Mouse (Mus musculus): ENCODE measurements around the gene Acsf2. TPM values are rescaled to one million over a fixed set of nuclear protein-coding genes. Genes with fewer than 3 reads are reported as not detected.

Acsf2 gene
- total and polyA plus RNA-seq, 3 experiments = 2.8 to 13.1 TPM; not detected in 1

DNA sequence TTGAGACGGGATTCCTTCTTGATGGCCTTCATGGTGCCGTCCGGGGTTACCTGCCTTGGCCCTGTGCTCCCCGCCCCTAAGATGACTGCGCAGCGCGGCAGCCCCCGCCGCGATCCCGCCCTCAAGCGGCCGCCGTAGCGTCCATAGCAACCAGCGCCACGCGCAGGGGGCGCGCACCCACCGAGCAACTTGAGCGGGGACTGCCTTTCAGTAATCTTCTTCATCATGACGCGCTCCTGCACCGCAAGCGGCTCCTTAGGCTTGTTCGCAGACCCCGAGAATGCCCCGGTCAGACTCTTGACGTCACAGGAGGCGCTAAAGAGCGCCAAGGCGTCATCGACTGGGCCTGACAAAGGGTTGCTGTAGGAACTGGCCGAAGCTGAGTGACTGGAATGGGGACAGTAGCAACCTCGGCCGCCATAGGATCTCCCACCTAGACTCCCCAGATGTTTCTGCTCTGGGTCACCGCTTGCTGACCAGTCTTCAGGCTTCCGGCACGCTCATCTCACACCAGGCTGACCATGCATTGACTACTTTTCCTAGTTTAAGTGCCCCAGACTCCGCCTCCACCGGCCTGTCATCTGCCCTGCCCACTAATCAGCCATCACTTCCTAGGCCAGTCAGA lies 80.3 kb downstream of the Acsf2 start, which contains the start of gene Mycbpap (continued):
- TF ChIP-seq RCOR1 (IDR thresholded peaks at IDR 0.05; ENCODE audit: low read depth, low read length) (no peak), SIN3A (IDR thresholded peaks at IDR 0.05; ENCODE audit: low read length) (no peak)

DNA sequence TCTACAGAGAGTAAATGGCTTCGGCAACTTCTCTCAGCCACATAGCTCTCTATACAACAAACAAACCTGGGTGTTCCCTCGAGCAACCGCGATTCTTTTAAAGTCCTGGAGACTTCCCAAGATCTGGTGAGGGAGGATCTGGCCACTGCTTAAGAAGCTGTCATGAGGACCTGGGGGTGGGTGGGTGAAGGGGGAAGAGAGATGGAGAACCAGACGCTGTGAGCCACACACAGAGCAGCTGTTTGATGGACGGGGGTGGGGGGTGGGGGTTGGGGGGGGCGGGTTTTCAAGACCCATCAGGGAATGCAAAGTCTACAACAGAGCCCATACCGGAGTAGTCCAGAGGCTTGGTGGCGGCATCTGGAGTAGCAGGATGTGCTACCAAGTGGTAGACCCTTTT lies 88.2 kb downstream of the Acsf2 start:
- Histone ChIP-seq H3K36me3 (ENCODE audit: control insufficient read depth in 1 of 2, insufficient read depth in 2 of 2, low read length in 2 of 2) (no peaks in the 10 kb centered on the region), H3K79me2 (ENCODE audit: control insufficient read depth, insufficient read depth, low read length, poor library complexity) (no peaks in the 10 kb centered on the region), H3K9ac (ENCODE audit: control insufficient read depth, low read depth, low read length, poor library complexity, severe bottlenecking) (no peak overlapping the region), H3K27me3 (ENCODE audit: control insufficient read depth in 1 of 2, insufficient read depth in 2 of 2, low read length in 2 of 2) (peaks cover 20 to 22% of the 10 kb centered on the region in 2 experiments), H3K4me1 (ENCODE audit: control insufficient read depth in 1 of 2, insufficient read depth in 2 of 2, low read length in 2 of 2) (no peaks in the 10 kb centered on the region), H3K9me3 (replicated peaks; ENCODE audit: insufficient read depth, low read length) (no peaks in the 10 kb centered on the region), H3K27ac (ENCODE audit: control insufficient read depth, low read depth, low read length) (no peak overlapping the region), H3K4me3 (ENCODE audit: control insufficient read depth in 1 of 2, insufficient read depth in 1 of 2, low read depth in 2 of 2, low read length in 2 of 2) (no peak overlapping the region)
- TF ChIP-seq BHLHE40 (IDR thresholded peaks at IDR 0.05; ENCODE audit: borderline replicate concordance, low read depth, low read length) = no peak
- no peak for DNase-seq (ENCODE audit: low read depth, low spot score)

DNA sequence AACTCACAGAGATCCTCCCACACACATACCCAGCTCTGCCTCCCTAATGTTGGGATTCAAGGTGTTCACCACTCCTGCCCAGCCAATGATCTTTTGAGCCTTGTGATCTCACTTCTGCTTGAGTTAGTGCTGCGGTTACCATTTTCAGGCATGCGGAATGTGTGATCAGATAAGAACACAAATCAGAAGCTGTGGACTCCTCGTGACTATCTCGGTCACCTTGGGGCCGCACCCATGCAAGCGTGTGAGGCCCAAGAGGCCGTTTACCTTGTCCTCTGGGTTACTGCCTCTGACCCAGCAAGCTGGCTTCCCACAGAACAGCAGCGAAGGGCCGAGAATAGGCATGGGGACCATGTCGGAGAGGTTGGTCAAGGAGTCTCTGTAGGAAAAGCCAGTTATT lies 92.7 kb downstream of the Acsf2 start:
- no peaks in the 10 kb centered on the region for H3K9me3 ChIP-seq (replicated peaks; ENCODE audit: insufficient read depth, low read length)
- H3K9ac ChIP-seq (ENCODE audit: control insufficient read depth, low read depth, low read length, poor library complexity, severe bottlenecking) = no peak overlapping the region
- no peak overlapping the region for H3K27ac ChIP-seq (ENCODE audit: control insufficient read depth, low read depth, low read length)
- TF ChIP-seq SMC3 (IDR thresholded peaks at IDR 0.05; ENCODE audit: low read depth, low read length) (0 out of 2 replicates have a peak, but pooled peaks have one; percentile 5), RAD21 (IDR thresholded peaks at IDR 0.05; ENCODE audit: low read depth, low read length) (no peak), POLR2AphosphoS5 (IDR thresholded peaks at IDR 0.05; ENCODE audit: borderline replicate concordance, low read depth, low read length) (no peak), BHLHE40 (IDR thresholded peaks at IDR 0.05; ENCODE audit: borderline replicate concordance, low read depth, low read length) (peak; percentile 28; the same call in 1 of the 2 replicates), RCOR1 (IDR thresholded peaks at IDR 0.05; ENCODE audit: low read depth, low read length) (0 out of 2 replicates have a peak, but pooled peaks have one; percentile 66), GATA1 (IDR thresholded peaks at IDR 0.05; ENCODE audit: low read depth, low read length) (peak; percentile 56), JUND (IDR thresholded peaks at IDR 0.05; ENCODE audit: low read depth, low read length) (no peak)
- no peak overlapping the region for H3K4me3 ChIP-seq (ENCODE audit: control insufficient read depth in 1 of 2, insufficient read depth in 1 of 2, low read depth in 2 of 2, low read length in 2 of 2)
- H3K36me3 ChIP-seq (ENCODE audit: control insufficient read depth in 1 of 2, insufficient read depth in 2 of 2, low read length in 2 of 2) = no peaks in the 10 kb centered on the region
- H3K4me1 ChIP-seq (ENCODE audit: control insufficient read depth in 1 of 2, insufficient read depth in 2 of 2, low read length in 2 of 2) = no peaks in the 10 kb centered on the region
- DNase-seq (ENCODE audit: low read depth, low spot score) = peak; percentile 24
- H3K27me3 ChIP-seq (ENCODE audit: control insufficient read depth in 1 of 2, insufficient read depth in 2 of 2, low read length in 2 of 2) = peaks cover 7 to 16% of the 10 kb centered on the region in 2 experiments
- no peaks in the 10 kb centered on the region for H3K79me2 ChIP-seq (ENCODE audit: control insufficient read depth, insufficient read depth, low read length, poor library complexity)

Other genes with a start within 250 kb of the Acsf2 start
- 0.13 and 0.27 TPM in 2 replicates for gene Abcc3, start 208.9 kb downstream of the Acsf2 start, total RNA-seq (2012; rRNA removed)
- under 1 TPM in 1 of 2 experiments, not detected in 1; 0.29 TPM for gene Abcc3, start 208.9 kb downstream of the Acsf2 start, polyA plus RNA-seq (2012; ENCODE audit: insufficient read depth in 1 of 2, insufficient read length in 2 of 2, low read depth in 1 of 2, low replicate concordance in 2 of 2, missing spikeins in 1 of 2)
- 0.04 TPM in 1 of 2 replicates, not detected in the other for gene Cacna1g, start 127.7 kb downstream of the Acsf2 start, total RNA-seq (2012; rRNA removed)
- under 1 TPM in 1 of 2 experiments, not detected in 1; 0.01 TPM for gene Cacna1g, start 127.7 kb downstream of the Acsf2 start, polyA plus RNA-seq (2012; ENCODE audit: insufficient read depth in 1 of 2, insufficient read length in 2 of 2, low read depth in 1 of 2, low replicate concordance in 2 of 2, missing spikeins in 1 of 2)
- gene Spata20, start 115.7 kb downstream of the Acsf2 start, total RNA-seq (2012; rRNA removed) = not detected in 2 replicates
- gene Spata20, start 115.7 kb downstream of the Acsf2 start, polyA plus RNA-seq (2012; ENCODE audit: insufficient read depth in 1 of 2, insufficient read length in 2 of 2, low read depth in 1 of 2, low replicate concordance in 2 of 2, missing spikeins in 1 of 2) = not detected
- gene Epn3, start 101.9 kb downstream of the Acsf2 start, total RNA-seq (2012; rRNA removed) = not detected in 2 replicates
- gene Epn3, start 101.9 kb downstream of the Acsf2 start, polyA plus RNA-seq (2012; ENCODE audit: insufficient read depth in 1 of 2, insufficient read length in 2 of 2, low read depth in 1 of 2, low replicate concordance in 2 of 2, missing spikeins in 1 of 2) = not detected
- gene Mycbpap, start 80.1 kb downstream of the Acsf2 start, total RNA-seq (2012; rRNA removed) = 0.12 TPM in 1 of 2 replicates, not detected in the other
- under 1 TPM in 1 of 2 experiments, not detected in 1; 0.17 TPM for gene Mycbpap, start 80.1 kb downstream of the Acsf2 start, polyA plus RNA-seq (2012; ENCODE audit: insufficient read depth in 1 of 2, insufficient read length in 2 of 2, low read depth in 1 of 2, low replicate concordance in 2 of 2, missing spikeins in 1 of 2)
- 27.9 and 28.7 TPM in 2 replicates for gene Rsad1, start 52.6 kb downstream of the Acsf2 start, total RNA-seq (2012; rRNA removed)
- 10 to 100 TPM in 1 of 2 experiments, not detected in 1; 24.0 TPM for gene Rsad1, start 52.6 kb downstream of the Acsf2 start, polyA plus RNA-seq (2012; ENCODE audit: insufficient read depth in 1 of 2, insufficient read length in 2 of 2, low read depth in 1 of 2, low replicate concordance in 2 of 2, missing spikeins in 1 of 2)
- gene Chad, start 36.8 kb downstream of the Acsf2 start, total RNA-seq (2012; rRNA removed) = 0.08 TPM in 1 of 2 replicates, not detected in the other
- gene Chad, start 36.8 kb downstream of the Acsf2 start, polyA plus RNA-seq (2012; ENCODE audit: insufficient read depth in 1 of 2, insufficient read length in 2 of 2, low read depth in 1 of 2, low replicate concordance in 2 of 2, missing spikeins in 1 of 2) = under 1 TPM in 1 of 2 experiments, not detected in 1; 0.11 TPM
- gene Lrrc59, start 27.9 kb upstream of the Acsf2 start, total RNA-seq (2012; rRNA removed) = 423 and 464 TPM in 2 replicates
- 100 to 1,000 TPM; 486 to 633 TPM for gene Lrrc59, start 27.9 kb upstream of the Acsf2 start, polyA plus RNA-seq (2012; ENCODE audit: insufficient read depth in 1 of 2, insufficient read length in 2 of 2, low read depth in 1 of 2, low replicate concordance in 2 of 2, missing spikeins in 1 of 2)
- gene Mrpl27, start 51.9 kb upstream of the Acsf2 start, total RNA-seq (2012; rRNA removed) = 114 and 129 TPM in 2 replicates
- gene Mrpl27, start 51.9 kb upstream of the Acsf2 start, polyA plus RNA-seq (2012; ENCODE audit: insufficient read depth in 1 of 2, insufficient read length in 2 of 2, low read depth in 1 of 2, low replicate concordance in 2 of 2, missing spikeins in 1 of 2) = 100 to 1,000 TPM in 1 of 2 experiments, not detected in 1; 102 TPM
- gene Eme1, start 52.1 kb upstream of the Acsf2 start, total RNA-seq (2012; rRNA removed) = 43.8 and 54.9 TPM in 2 replicates
- gene Eme1, start 52.1 kb upstream of the Acsf2 start, polyA plus RNA-seq (2012; ENCODE audit: insufficient read depth in 1 of 2, insufficient read length in 2 of 2, low read depth in 1 of 2, low replicate concordance in 2 of 2, missing spikeins in 1 of 2) = 10 to 100 TPM in 1 of 2 experiments, not detected in 1; 41.8 TPM
- gene Xylt2, start 75.6 kb upstream of the Acsf2 start, total RNA-seq (2012; rRNA removed) = 8.4 and 10.1 TPM in 2 replicates
- gene Xylt2, start 75.6 kb upstream of the Acsf2 start, polyA plus RNA-seq (2012; ENCODE audit: insufficient read depth in 1 of 2, insufficient read length in 2 of 2, low read depth in 1 of 2, low replicate concordance in 2 of 2, missing spikeins in 1 of 2) = 10 to 100 TPM in 1 of 2 experiments, not detected in 1; 12.4 TPM
- gene Gm11541, start 102.6 kb upstream of the Acsf2 start, total RNA-seq (2012; rRNA removed) = not detected in 2 replicates
- not detected for gene Gm11541, start 102.6 kb upstream of the Acsf2 start, polyA plus RNA-seq (2012; ENCODE audit: insufficient read depth in 1 of 2, insufficient read length in 2 of 2, low read depth in 1 of 2, low replicate concordance in 2 of 2, missing spikeins in 1 of 2)
- gene Cdc34b, start 139.9 kb upstream of the Acsf2 start, total RNA-seq (2012; rRNA removed) = 0.16 and 0.19 TPM in 2 replicates
- under 1 TPM in 1 of 2 experiments, not detected in 1; 0.29 TPM for gene Cdc34b, start 139.9 kb upstream of the Acsf2 start, polyA plus RNA-seq (2012; ENCODE audit: insufficient read depth in 1 of 2, insufficient read length in 2 of 2, low read depth in 1 of 2, low replicate concordance in 2 of 2, missing spikeins in 1 of 2)
- not detected in 2 replicates for gene Tmem92, start 180.8 kb upstream of the Acsf2 start, total RNA-seq (2012; rRNA removed)
- gene Tmem92, start 180.8 kb upstream of the Acsf2 start, polyA plus RNA-seq (2012; ENCODE audit: insufficient read depth in 1 of 2, insufficient read length in 2 of 2, low read depth in 1 of 2, low replicate concordance in 2 of 2, missing spikeins in 1 of 2) = not detected